Mouse (Mus musculus) c-Kit-positive CD71-positive TER-119-negative erythroid progenitor cells, embryonic 14.5 days (primary cell): ENCODE data around the gene A230072I06Rik.

ENCODE experiments used
- DNase-seq: peaks from one replicate; pipeline ENCODE4 v3.0.0-alpha.2; 2013; ENCODE audit warnings: low read depth

The A230072I06Rik gene

GRCm38 (mm10) chr8:12278663-12279312 lies at the start of gene A230072I06Rik:
A230072I06Rik (plus strand) TSS chr8:12278819.
- no peak for DNase-seq

GRCm38 (mm10) chr8:12234039-12234438 lies 44.6 kb upstream of the A230072I06Rik start:
- no peak for DNase-seq

- DNase-seq = no peak
Measured at GRCm38 (mm10) chr8:12238775-12239174, 39.8 kb upstream of the A230072I06Rik start.

- DNase-seq = no peak
Measured at GRCm38 (mm10) chr8:12240143-12240542, 38.5 kb upstream of the A230072I06Rik start.

DNA sequence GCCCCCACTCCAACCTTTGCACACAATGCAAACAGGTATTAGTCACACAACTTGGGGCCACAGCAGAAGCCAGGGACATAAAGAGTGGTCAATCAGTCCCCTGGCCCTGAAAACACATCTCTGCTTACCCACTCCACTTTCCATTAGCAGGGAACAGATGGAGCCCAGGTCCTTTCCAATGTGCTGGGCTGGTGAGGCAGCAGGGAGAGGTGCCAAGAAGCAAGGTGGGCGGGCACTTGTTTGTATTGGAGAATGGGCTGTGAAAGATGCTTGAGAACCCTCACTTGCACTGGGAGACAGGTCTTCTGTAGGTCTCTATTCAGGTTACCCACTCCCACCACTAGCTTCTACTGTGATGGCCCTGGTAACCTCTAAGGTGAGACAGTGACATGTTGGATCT lies 34.9 kb upstream of the A230072I06Rik start:
- no peak for DNase-seq

DNA sequence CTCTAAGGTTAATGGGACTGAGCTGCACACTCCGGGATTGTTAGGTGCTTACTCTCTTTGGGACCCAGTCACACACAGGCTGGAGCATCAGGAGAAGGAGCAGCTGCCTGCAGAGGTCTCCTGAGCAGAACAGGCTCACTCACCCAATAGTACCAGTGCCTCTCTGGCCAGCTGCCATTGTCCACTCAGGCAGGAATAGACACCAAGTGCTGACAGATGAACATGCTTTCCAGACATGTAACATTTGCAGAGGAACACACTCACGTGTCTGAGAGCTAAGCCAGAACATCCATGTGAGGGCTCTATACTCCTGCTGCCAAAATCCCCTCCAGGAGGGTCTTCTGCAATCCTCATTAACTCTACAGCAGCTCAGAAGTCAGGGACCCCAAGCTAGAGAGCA lies 18.7 kb upstream of the A230072I06Rik start:
- no peak for DNase-seq

DNA sequence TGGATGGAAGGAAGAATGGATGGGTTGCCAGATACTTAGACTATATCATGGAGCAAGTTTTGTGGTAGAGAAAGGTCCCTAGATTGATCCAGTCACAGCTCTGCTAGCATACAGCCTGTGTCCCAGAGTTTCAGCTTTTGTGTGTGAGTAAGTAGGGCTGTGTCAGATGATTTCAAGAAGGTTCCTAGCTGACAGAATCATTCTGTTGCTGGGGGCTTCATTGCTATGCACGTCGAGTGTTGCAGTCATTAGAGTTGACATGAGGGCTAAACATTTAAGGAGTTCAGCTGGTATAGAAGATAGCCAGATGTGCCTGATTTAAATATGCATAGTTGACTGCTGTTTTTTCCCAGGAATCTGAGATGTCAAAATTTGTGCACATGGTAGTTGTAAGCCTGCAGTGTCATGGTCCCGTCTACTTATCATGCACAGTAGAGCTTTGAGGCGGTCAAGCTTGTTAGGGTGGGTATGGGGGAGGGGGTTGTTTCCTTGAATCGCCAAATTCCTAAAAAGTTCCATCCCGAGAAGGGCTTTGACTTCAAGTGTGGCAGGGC lies 18.1 kb upstream of the A230072I06Rik start:
- no peak for DNase-seq

GRCm38 (mm10) chr8:12261556-12261955 lies 17.1 kb upstream of the A230072I06Rik start:
- DNase-seq = no peak

- DNase-seq = no peak
Measured at GRCm38 (mm10) chr8:12264996-12265395, 13.6 kb upstream of the A230072I06Rik start.

GRCm38 (mm10) chr8:12267863-12268262 lies 10.8 kb upstream of the A230072I06Rik start:
- DNase-seq = no peak

GRCm38 (mm10) chr8:12268306-12268829 lies 10.3 kb upstream of the A230072I06Rik start:
- DNase-seq = no peak

DNA sequence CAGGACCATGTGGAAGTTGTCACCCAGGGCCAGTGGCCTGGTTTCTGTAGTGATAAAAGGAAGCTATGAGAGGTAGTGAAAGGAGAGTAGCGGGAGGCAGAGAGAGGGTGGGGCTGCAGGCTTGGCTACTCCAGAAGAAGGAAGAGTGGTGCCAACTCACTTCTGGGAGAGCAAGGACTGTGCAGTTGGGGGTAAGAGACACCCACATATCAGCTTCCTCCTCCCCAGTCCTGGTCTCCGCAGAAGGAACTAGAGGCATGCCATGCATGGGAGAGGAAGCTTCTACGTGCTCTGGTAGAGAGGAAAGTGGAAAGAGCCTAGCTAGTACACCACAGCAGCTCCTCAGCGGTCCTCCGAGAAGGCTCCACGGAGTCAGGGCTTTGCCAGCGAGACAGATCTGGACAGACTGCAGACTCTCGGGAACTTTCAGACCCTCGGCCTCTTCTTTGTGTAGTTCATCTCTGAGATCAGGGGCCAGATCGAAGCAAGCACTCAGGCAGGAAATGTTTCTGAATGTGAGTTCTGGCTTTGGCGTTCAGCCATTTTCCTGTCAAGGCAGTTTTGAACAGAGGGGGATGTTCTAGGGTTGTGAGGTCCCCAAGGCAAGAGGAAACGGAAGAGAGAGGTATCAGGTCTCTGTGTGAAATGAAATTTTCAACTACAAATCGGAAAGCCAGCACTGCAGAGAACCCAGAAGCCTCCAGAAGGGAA lies 1.0 kb downstream of the A230072I06Rik start:
- DNase-seq = no peak

- no peak for DNase-seq
Measured at GRCm38 (mm10) chr8:12282128-12282527, 3.5 kb downstream of the A230072I06Rik start.

DNA sequence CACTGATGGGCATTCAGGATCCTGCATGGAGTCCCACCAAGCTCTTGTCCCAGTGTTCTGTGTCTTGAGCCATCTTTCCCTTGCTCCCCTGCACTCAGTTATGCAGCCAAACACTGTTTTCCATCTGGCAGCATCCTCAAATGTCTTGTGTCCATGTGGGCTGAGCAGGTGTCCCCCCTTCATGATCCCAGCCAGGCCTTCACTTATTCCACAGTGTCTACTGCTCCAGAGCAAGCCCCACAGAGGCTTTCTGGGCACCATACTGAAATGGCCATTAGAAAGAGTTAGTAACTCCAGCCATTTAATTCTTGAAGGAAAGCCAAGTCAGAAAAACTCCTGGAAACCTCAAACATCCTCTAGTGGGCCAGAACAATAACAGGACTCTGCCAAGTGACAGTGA lies 11.9 kb downstream of the A230072I06Rik start:
- DNase-seq = no peak

GRCm38 (mm10) chr8:12298326-12298950 lies 19.8 kb downstream of the A230072I06Rik start:
- DNase-seq = no peak

GRCm38 (mm10) chr8:12301998-12302397 lies 23.4 kb downstream of the A230072I06Rik start:
- no peak for DNase-seq

DNA sequence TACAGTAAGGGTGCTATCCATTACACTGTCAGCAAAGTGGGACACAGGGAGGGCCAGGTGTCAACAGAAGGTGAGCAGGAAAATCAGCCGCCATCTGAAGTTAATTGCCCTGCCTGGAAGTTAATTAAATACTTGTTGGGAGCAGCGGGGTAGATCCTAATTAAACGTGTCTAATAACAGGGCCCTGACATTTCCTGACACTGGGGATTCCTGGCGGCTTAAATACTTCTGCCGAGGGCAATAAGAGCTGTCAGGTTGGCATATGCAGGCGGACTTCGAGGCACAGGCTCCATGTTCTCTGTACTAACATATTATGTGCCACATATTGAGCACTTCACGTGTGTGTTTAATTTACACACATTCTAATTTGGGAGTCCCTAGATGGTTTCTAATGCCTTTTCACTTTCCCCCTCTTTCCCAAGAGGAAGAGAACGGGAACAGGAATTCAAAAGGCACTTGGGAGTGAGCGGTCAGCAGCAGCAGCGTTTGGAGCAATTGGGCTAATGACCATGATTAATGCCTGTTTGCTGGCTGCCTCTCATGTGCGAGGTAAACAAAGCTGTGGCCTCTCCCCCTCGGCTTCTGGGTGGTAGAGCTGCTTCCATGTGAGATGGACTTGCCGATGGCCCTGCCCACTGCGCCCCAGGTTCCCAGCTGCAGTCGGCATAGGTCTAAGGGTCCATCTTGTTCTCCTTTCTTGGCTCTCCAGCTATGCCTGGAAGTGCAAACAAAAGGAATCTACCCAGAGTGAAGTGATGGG lies 34.5 kb downstream of the A230072I06Rik start:
- no peak for DNase-seq

- DNase-seq = no peak
Measured at GRCm38 (mm10) chr8:12314258-12314657, 35.6 kb downstream of the A230072I06Rik start.

- DNase-seq = no peak
Measured at GRCm38 (mm10) chr8:12315177-12315576, 36.6 kb downstream of the A230072I06Rik start.

DNA sequence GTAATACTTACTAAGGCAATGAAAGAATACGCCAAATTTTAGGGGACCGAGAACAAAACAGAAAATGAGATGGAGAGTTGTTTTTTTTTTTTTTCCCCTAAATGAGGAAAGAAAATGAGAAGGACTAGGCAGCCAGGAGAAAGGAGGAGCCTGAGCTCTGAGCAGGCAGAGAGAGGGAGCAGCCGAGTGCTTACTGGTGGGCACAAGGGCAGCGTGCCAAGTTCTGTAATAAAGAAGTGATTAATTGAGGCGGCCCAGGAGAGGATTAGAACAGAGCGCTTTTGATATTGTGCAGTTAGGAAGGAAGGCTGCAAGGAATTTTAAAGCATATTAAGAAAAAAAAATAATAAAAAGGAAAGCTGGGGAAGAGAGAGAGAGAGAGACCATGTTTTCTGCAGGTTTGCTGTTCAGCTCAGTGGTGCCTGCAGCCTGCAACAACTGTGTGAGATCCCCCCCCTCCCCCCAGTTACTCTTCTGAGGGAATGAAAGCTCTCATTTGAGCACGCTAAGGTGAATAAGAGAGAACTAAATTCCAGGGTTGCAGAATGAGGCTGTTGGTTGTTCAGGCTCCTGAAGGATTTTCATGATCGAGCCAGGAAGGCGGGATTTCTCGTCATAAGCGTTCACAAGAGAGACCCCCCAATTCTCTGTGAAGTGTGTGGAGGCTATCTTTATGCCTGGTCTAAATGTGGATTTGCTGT lies 41.3 kb downstream of the A230072I06Rik start:
- no peak for DNase-seq

DNA sequence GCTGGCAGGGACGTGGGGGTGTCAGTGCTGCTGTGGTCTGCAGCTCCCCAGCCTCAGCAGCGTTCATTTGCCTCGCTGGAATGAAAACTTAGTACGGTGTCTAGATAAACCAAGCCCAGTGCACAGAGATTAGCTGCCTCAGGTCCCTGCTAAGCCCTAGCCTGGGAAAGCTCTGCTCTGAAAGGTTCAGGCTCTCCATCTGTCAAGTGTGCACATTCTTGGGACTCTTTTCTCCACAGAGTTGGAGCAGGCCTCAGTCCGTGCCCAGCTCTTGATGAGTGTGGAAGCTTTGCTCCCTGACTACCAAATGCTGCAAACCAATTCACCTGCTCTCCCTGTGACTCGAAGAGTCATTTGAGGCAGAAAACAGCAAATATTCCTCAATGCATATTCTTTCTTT lies 43.5 kb downstream of the A230072I06Rik start:
- no peak for DNase-seq
